Comparison of ENCODE assay signal across 11 mouse cellular contexts in genomic region chr8:46562333-46562732, GRCm38 (mm10).
"Had no signal": no experiment of that assay in that cellular context is flagged by ENCODE, and none has a peak within 500 bp of the region (broad histone marks: within the 10 kb centered on the region; RNA-seq: fewer than 3 reads in every experiment).

No protein-coding gene starts in this region.

- DNase-seq: kidney, adult 18-20 months; kidney, adult 9 months; kidney, postnatal 25 days; layer of hippocampus, adult 9-11 months; layer of hippocampus, postnatal 36 days; liver, embryonic 13.5 days; lung, embryonic 14.5 days; right cerebral cortex, adult 18-20 months; right cerebral cortex, postnatal 14 days; right cerebral cortex, postnatal 4 days; thymus, postnatal 25 days had no signal
